Mouse (Mus musculus): Measurements from ENCODE around the gene Zbtb37.

Zbtb37 gene

DNA sequence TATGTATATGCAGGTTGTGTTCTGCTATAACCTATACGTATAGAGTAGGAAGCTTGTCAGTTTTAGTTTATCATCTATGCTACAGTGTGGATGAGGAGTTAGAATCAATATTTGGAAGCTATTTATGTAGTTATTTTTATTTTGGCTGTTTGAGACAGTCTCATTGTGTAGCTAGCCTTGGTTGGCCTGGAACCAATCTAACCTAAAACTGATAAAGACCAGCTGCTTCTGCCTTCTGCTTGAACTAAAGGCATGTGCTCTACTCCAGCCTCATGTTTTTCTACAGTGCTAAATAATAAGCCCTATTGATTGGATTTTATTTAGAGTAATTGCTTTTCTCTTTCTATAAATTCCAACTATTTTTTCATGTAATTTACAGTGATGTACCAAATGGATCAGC, 67.4 kb downstream of the Zbtb37 start:
- peak; percentile 60 for DNase-seq

DNA sequence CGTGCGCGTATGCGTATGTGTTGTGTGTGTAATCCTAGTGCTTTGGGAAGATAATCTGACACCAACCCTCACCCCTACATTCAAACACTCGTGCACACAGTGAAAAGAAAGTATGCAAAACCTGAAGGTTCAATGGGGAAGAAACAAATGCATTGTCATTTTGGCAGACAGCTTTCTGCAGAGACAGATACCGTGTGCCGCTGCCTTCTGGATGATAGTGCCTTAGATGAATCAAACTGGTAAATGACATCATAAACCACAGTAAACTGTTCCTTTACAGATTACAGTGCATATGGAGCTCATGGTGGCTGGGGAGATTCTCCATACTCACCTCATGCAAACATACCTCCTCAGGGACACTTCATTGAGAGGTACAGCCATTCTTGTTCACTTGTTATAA, 71.5 kb downstream of the Zbtb37 start:
- DNase-seq = no peak

All from kidney, postnatal 10 days (tissue).